Mouse (Mus musculus) erythroblast, embryonic 14.5 days (primary cell): ENCODE results near the gene Otof. TPM values are rescaled to one million over a fixed set of nuclear protein-coding genes. Genes with fewer than 3 reads are reported as not detected.

ENCODE experiments used
- H3K27me3 ChIP-seq: 2 replicates; pipeline ENCODE4 v1.6.1; 2012; ENCODE audit warnings: inconsistent platforms; ENCODE audit not compliant: control insufficient read depth
- H3K36me3 ChIP-seq: 2 replicates; pipeline ENCODE4 v1.6.1; 2012; ENCODE audit warnings: mild to moderate bottlenecking, inconsistent platforms; ENCODE audit not compliant: control insufficient read depth
- H3K4me1 ChIP-seq: 2 replicates; pipeline ENCODE4 v1.6.1; 2012; ENCODE audit warnings: inconsistent platforms; ENCODE audit not compliant: control insufficient read depth
- H3K4me3 ChIP-seq: replicated peaks from 2 replicates; pipeline ENCODE3; 2012; ENCODE audit warnings: moderate library complexity, mild to moderate bottlenecking, inconsistent platforms
- H3K9me3 ChIP-seq: 2 replicates; pipeline ENCODE4 v1.6.1; 2012; ENCODE audit warnings: low read length, inconsistent platforms, mixed read lengths; ENCODE audit not compliant: control insufficient read depth
- GATA1 ChIP-seq: IDR thresholded peaks from 2 replicates; pipeline ENCODE4 v1.6.1; 2012; ENCODE audit warnings: low read length, inconsistent platforms, mixed read lengths
- TAL1 ChIP-seq: IDR thresholded peaks from 3 replicates; pipeline ENCODE4 v1.6.1; 2012; ENCODE audit warnings: low read length, inconsistent platforms, mixed read lengths
- polyA plus RNA-seq: library from polyadenylated mRNA; stranded (reverse); fragments of >175 nt; gene quantifications from 2 replicates; pipeline ENCODE4 v1.2.3, GENCODE M21; 2012

The Otof gene
- polyA plus RNA-seq, 1 experiment, result not detected

GRCm38 (mm10) chr5:30440308-30440906, 21.3 kb downstream of the Otof start:
- Histone ChIP-seq H3K27me3 (no peaks in the 10 kb centered on the region), H3K4me3 (no peak overlapping the region), H3K4me1 (no peaks in the 10 kb centered on the region), H3K9me3 (no peaks in the 10 kb centered on the region), H3K36me3 (no peaks in the 10 kb centered on the region)
- TF ChIP-seq TAL1, result no peak

GRCm38 (mm10) chr5:30438931-30439330, 22.8 kb downstream of the Otof start:
- no peaks in the 10 kb centered on the region for H3K36me3 ChIP-seq
- no peaks in the 10 kb centered on the region for H3K27me3 ChIP-seq
- H3K9me3 ChIP-seq, result no peaks in the 10 kb centered on the region
- no peak overlapping the region for H3K4me3 ChIP-seq
- TF ChIP-seq TAL1 (no peak), GATA1 (no peak)
- H3K4me1 ChIP-seq, result no peaks in the 10 kb centered on the region

GRCm38 (mm10) chr5:30427406-30427805, 34.3 kb downstream of the Otof start:
- Histone ChIP-seq H3K27me3 (no peaks in the 10 kb centered on the region), H3K9me3 (no peaks in the 10 kb centered on the region), H3K4me3 (no peak overlapping the region), H3K4me1 (no peaks in the 10 kb centered on the region), H3K36me3 (no peaks in the 10 kb centered on the region)
- no peak for TF ChIP-seq GATA1
- TF ChIP-seq TAL1, result no peak

GRCm38 (mm10) chr5:30423572-30424244, 38.0 kb downstream of the Otof start:
- Histone ChIP-seq H3K4me3 (no peak overlapping the region), H3K4me1 (no peaks in the 10 kb centered on the region), H3K36me3 (no peaks in the 10 kb centered on the region), H3K27me3 (no peaks in the 10 kb centered on the region), H3K9me3 (no peaks in the 10 kb centered on the region)
- TF ChIP-seq TAL1, result no peak

GRCm38 (mm10) chr5:30423121-30423520, 38.6 kb downstream of the Otof start:
- H3K36me3 ChIP-seq, result no peaks in the 10 kb centered on the region
- TF ChIP-seq TAL1, result no peak
- TF ChIP-seq GATA1, result no peak
- no peaks in the 10 kb centered on the region for H3K9me3 ChIP-seq
- H3K27me3 ChIP-seq, result no peaks in the 10 kb centered on the region
- no peak overlapping the region for H3K4me3 ChIP-seq
- H3K4me1 ChIP-seq, result no peaks in the 10 kb centered on the region

GRCm38 (mm10) chr5:30416665-30417064, 45.1 kb downstream of the Otof start:
- H3K4me1 ChIP-seq, result no peaks in the 10 kb centered on the region
- H3K9me3 ChIP-seq, result no peaks in the 10 kb centered on the region
- H3K36me3 ChIP-seq, result no peaks in the 10 kb centered on the region
- no peak for TF ChIP-seq TAL1
- H3K27me3 ChIP-seq, result no peaks in the 10 kb centered on the region
- H3K4me3 ChIP-seq, result no peak overlapping the region

- H3K9me3 ChIP-seq, result no peaks in the 10 kb centered on the region
- no peaks in the 10 kb centered on the region for H3K27me3 ChIP-seq
- no peaks in the 10 kb centered on the region for H3K4me1 ChIP-seq
- H3K36me3 ChIP-seq, result no peaks in the 10 kb centered on the region
- H3K4me3 ChIP-seq, result no peak overlapping the region
- TF ChIP-seq GATA1, result no peak
- TF ChIP-seq TAL1, result no peak
Measured at GRCm38 (mm10) chr5:30415876-30416275, 45.9 kb downstream of the Otof start.

GRCm38 (mm10) chr5:30415381-30415780, 46.4 kb downstream of the Otof start:
- Histone ChIP-seq H3K36me3 (no peaks in the 10 kb centered on the region), H3K4me3 (no peak overlapping the region), H3K4me1 (no peaks in the 10 kb centered on the region), H3K27me3 (no peaks in the 10 kb centered on the region), H3K9me3 (no peaks in the 10 kb centered on the region)
- TF ChIP-seq GATA1 (no peak), TAL1 (no peak)

- Histone ChIP-seq H3K36me3 (no peaks in the 10 kb centered on the region), H3K27me3 (no peaks in the 10 kb centered on the region), H3K4me1 (no peaks in the 10 kb centered on the region; the same call in 1 of the 2 replicates), H3K9me3 (no peaks in the 10 kb centered on the region), H3K4me3 (no peak overlapping the region)
- no peak for TF ChIP-seq GATA1
- TF ChIP-seq TAL1, result no peak
Measured at GRCm38 (mm10) chr5:30411524-30411923, 50.2 kb downstream of the Otof start.

GRCm38 (mm10) chr5:30406876-30407275, 54.9 kb downstream of the Otof start:
- Histone ChIP-seq H3K4me1 (no peaks in the 10 kb centered on the region; the same call in 1 of the 2 replicates), H3K36me3 (no peaks in the 10 kb centered on the region), H3K27me3 (no peaks in the 10 kb centered on the region), H3K4me3 (no peak overlapping the region), H3K9me3 (no peaks in the 10 kb centered on the region)
- no peak for TF ChIP-seq GATA1
- TF ChIP-seq TAL1, result no peak
